Mouse (Mus musculus): ENCODE measurements at regions not wholly inside any gene's neighbourhood (a gene's known extent, or its start where the extent isn't known, plus 50 kb on each side); places are given as distances from the start of the nearest gene placed in this dataset.

- Histone ChIP-seq H3K4me2 (no peak overlapping the region), H3K4me3 (replicated peaks) (no peak overlapping the region), H3K27ac (replicated peaks) (no peak overlapping the region), H3K27me3 (replicated peaks) (no peaks in the 10 kb centered on the region), H3K9ac (replicated peaks) (no peak overlapping the region), H3K9me3 (replicated peaks) (no peaks in the 10 kb centered on the region), H3K4me1 (no peaks in the 10 kb centered on the region), H3K36me3 (no peaks in the 10 kb centered on the region)
- 54% methylated on average over 14 of the region's 14 CpGs for WGBS
- ATAC-seq (ENCODE audit: low FRiP score), result no peak
Observed at GRCm38 (mm10) chr4:54045258-54046029, 219.6 kb downstream of the Tmem38b start.

- H3K4me1 ChIP-seq, result no peaks in the 10 kb centered on the region
- H3K9ac ChIP-seq (replicated peaks), result no peak overlapping the region
- WGBS, result 93% methylated on average over 4 of the region's 4 CpGs
- 0 out of 2 replicates have a peak, but pooled peaks cover 5% of the 10 kb centered on the region for H3K9me3 ChIP-seq (replicated peaks)
- no peak for ATAC-seq (ENCODE audit: low FRiP score)
- H3K27ac ChIP-seq (replicated peaks), result no peak overlapping the region
- no peak overlapping the region for H3K4me3 ChIP-seq (replicated peaks)
- no peaks in the 10 kb centered on the region for H3K27me3 ChIP-seq (replicated peaks)
- no peak overlapping the region for H3K4me2 ChIP-seq
- no peaks in the 10 kb centered on the region for H3K36me3 ChIP-seq
Observed at GRCm38 (mm10) chr4:54064331-54064730, 238.5 kb downstream of the Tmem38b start.

GRCm38 (mm10) chr4:54071951-54072350, 246.1 kb downstream of the Tmem38b start:
- peaks cover 13% of the 10 kb centered on the region for H3K4me1 ChIP-seq
- H3K4me2 ChIP-seq, result no peak overlapping the region
- no peak overlapping the region for H3K27ac ChIP-seq (replicated peaks)
- no peaks in the 10 kb centered on the region for H3K36me3 ChIP-seq
- no peak for ATAC-seq (ENCODE audit: low FRiP score)
- H3K9ac ChIP-seq (replicated peaks), result no peak overlapping the region
- WGBS, result 51% methylated on average over 4 of the region's 4 CpGs
- peaks cover 13% of the 10 kb centered on the region; the same call in 1 of the 2 replicates for H3K9me3 ChIP-seq (replicated peaks)
- no peaks in the 10 kb centered on the region for H3K27me3 ChIP-seq (replicated peaks)
- no peak overlapping the region for H3K4me3 ChIP-seq (replicated peaks)

- peaks cover 13% of the 10 kb centered on the region for H3K4me1 ChIP-seq
- no peak overlapping the region for H3K9ac ChIP-seq (replicated peaks)
- H3K4me3 ChIP-seq (replicated peaks), result no peak overlapping the region
- H3K4me2 ChIP-seq, result no peak overlapping the region
- H3K27ac ChIP-seq (replicated peaks), result no peak overlapping the region
- H3K27me3 ChIP-seq (replicated peaks), result no peaks in the 10 kb centered on the region
- peaks cover 13% of the 10 kb centered on the region; the same call in 1 of the 2 replicates for H3K9me3 ChIP-seq (replicated peaks)
- ATAC-seq (ENCODE audit: low FRiP score), result no peak
- WGBS, result 34% methylated on average over 3 of the region's 3 CpGs
- no peaks in the 10 kb centered on the region for H3K36me3 ChIP-seq
Observed at GRCm38 (mm10) chr4:54072482-54072881, 246.6 kb downstream of the Tmem38b start.

- Histone ChIP-seq H3K9ac (replicated peaks) (no peak overlapping the region), H3K9me3 (replicated peaks) (peaks cover 13% of the 10 kb centered on the region; the same call in 1 of the 2 replicates), H3K27me3 (replicated peaks) (no peaks in the 10 kb centered on the region), H3K4me2 (peak overlapping the region; percentile 11; the same call in 1 of the 2 replicates), H3K4me1 (peaks cover 13% of the 10 kb centered on the region), H3K4me3 (replicated peaks) (no peak overlapping the region), H3K27ac (replicated peaks) (no peak overlapping the region), H3K36me3 (no peaks in the 10 kb centered on the region)
- WGBS, result 7% methylated on average over 10 of the region's 10 CpGs
- peak; percentile 57; the same call in 1 of the 2 replicates for ATAC-seq (ENCODE audit: low FRiP score)
Observed at GRCm38 (mm10) chr4:54072932-54073331, 247.1 kb downstream of the Tmem38b start.

- Histone ChIP-seq H3K4me2 (peak overlapping the region; percentile 11; the same call in 1 of the 2 replicates), H3K9ac (replicated peaks) (no peak overlapping the region), H3K9me3 (replicated peaks) (peaks cover 13% of the 10 kb centered on the region; the same call in 1 of the 2 replicates), H3K27me3 (replicated peaks) (no peaks in the 10 kb centered on the region), H3K4me3 (replicated peaks) (no peak overlapping the region), H3K4me1 (peaks cover 13% of the 10 kb centered on the region), H3K27ac (replicated peaks) (no peak overlapping the region), H3K36me3 (no peaks in the 10 kb centered on the region)
- 30% methylated on average over 7 of the region's 7 CpGs for WGBS
- ATAC-seq (ENCODE audit: low FRiP score), result no peak
Observed at GRCm38 (mm10) chr4:54073483-54073882, 247.6 kb downstream of the Tmem38b start.

- Histone ChIP-seq H3K27ac (replicated peaks) (no peak overlapping the region), H3K27me3 (replicated peaks) (no peaks in the 10 kb centered on the region), H3K9ac (replicated peaks) (no peak overlapping the region), H3K4me3 (replicated peaks) (no peak overlapping the region), H3K36me3 (no peaks in the 10 kb centered on the region), H3K4me2 (no peak overlapping the region), H3K4me1 (peaks cover 13% of the 10 kb centered on the region), H3K9me3 (replicated peaks) (peaks cover 8% of the 10 kb centered on the region; the same call in 1 of the 2 replicates)
- 52% methylated on average over 5 of the region's 5 CpGs for WGBS
- no peak for ATAC-seq (ENCODE audit: low FRiP score)
Observed at GRCm38 (mm10) chr4:54074226-54074625, 248.4 kb downstream of the Tmem38b start.

- H3K4me2 ChIP-seq, result no peak overlapping the region
- ATAC-seq (ENCODE audit: low FRiP score), result no peak
- WGBS, result 48% methylated on average over 9 of the region's 9 CpGs
- H3K9ac ChIP-seq (replicated peaks), result no peak overlapping the region
- no peak overlapping the region for H3K27ac ChIP-seq (replicated peaks)
- H3K4me3 ChIP-seq (replicated peaks), result no peak overlapping the region
- H3K27me3 ChIP-seq (replicated peaks), result no peaks in the 10 kb centered on the region
- H3K4me1 ChIP-seq, result no peaks in the 10 kb centered on the region
- no peaks in the 10 kb centered on the region for H3K9me3 ChIP-seq (replicated peaks)
- no peaks in the 10 kb centered on the region for H3K36me3 ChIP-seq
Observed at GRCm38 (mm10) chr4:54080526-54080925, 254.7 kb downstream of the Tmem38b start.

- H3K4me2 ChIP-seq, result no peak overlapping the region
- ATAC-seq (ENCODE audit: low FRiP score), result no peak
- H3K36me3 ChIP-seq, result no peaks in the 10 kb centered on the region
- no peak overlapping the region for H3K27ac ChIP-seq (replicated peaks)
- no peak overlapping the region for H3K4me3 ChIP-seq (replicated peaks)
- H3K9ac ChIP-seq (replicated peaks), result no peak overlapping the region
- no peaks in the 10 kb centered on the region for H3K27me3 ChIP-seq (replicated peaks)
- no peaks in the 10 kb centered on the region for H3K4me1 ChIP-seq
- WGBS, result 81% methylated on average over 5 of the region's 5 CpGs
- no peaks in the 10 kb centered on the region for H3K9me3 ChIP-seq (replicated peaks)
Observed at GRCm38 (mm10) chr4:54081411-54081810, 255.6 kb downstream of the Tmem38b start.

- H3K4me3 ChIP-seq (replicated peaks), result no peak overlapping the region
- H3K9ac ChIP-seq (replicated peaks), result no peak overlapping the region
- no peak for ATAC-seq (ENCODE audit: low FRiP score)
- H3K9me3 ChIP-seq (replicated peaks), result no peaks in the 10 kb centered on the region
- no peak overlapping the region for H3K4me2 ChIP-seq
- H3K4me1 ChIP-seq, result no peaks in the 10 kb centered on the region
- H3K36me3 ChIP-seq, result no peaks in the 10 kb centered on the region
- no peak overlapping the region for H3K27ac ChIP-seq (replicated peaks)
- WGBS, result 88% methylated on average over 6 of the region's 6 CpGs
- H3K27me3 ChIP-seq (replicated peaks), result no peaks in the 10 kb centered on the region
Observed at GRCm38 (mm10) chr4:54084747-54085146, 258.9 kb downstream of the Tmem38b start.

GRCm38 (mm10) chr4:54094285-54094997, 268.6 kb downstream of the Tmem38b start:
- WGBS, result 92% methylated on average over 7 of the region's 7 CpGs
- H3K4me1 ChIP-seq, result no peaks in the 10 kb centered on the region
- no peak overlapping the region for H3K27ac ChIP-seq (replicated peaks)

More at GRCm38 (mm10) chr4:54094285-54094997, 268.6 kb downstream of the Tmem38b start:
- H3K36me3 ChIP-seq, result no peaks in the 10 kb centered on the region
- H3K9ac ChIP-seq (replicated peaks), result no peak overlapping the region
- H3K27me3 ChIP-seq (replicated peaks), result no peaks in the 10 kb centered on the region
- no peak overlapping the region for H3K4me2 ChIP-seq
- ATAC-seq (ENCODE audit: low FRiP score), result no peak
- H3K4me3 ChIP-seq (replicated peaks), result no peak overlapping the region
- H3K9me3 ChIP-seq (replicated peaks), result no peaks in the 10 kb centered on the region

Data from neural tube, embryonic 15.5 days (tissue).